Mouse (Mus musculus) forebrain, embryonic 13.5 days (tissue): ENCODE results near the gene Lamc1. TPM values are rescaled to one million over a fixed set of nuclear protein-coding genes. Genes with fewer than 3 reads are reported as not detected.
"Not testable (repeated sequence)": the region's sequence is repeated elsewhere in the genome, so short reads cannot be mapped to it uniquely, and the experiment has no call there.

Experiments
- ATAC-seq: fragments of 200-750 bp; cut with Nextera tagmentation; 2 replicates; pipeline ENCODE4 v1.8.0; 2017
- H3K27ac ChIP-seq: fragments of 300-500 bp; sonication (generic); 2 replicates; pipeline ENCODE4 v1.5.1; 2015; ENCODE audit warnings: inconsistent platforms, mild to moderate bottlenecking, moderate library complexity
- H3K27me3 ChIP-seq: fragments of 300-500 bp; sonication (generic); 2 replicates; pipeline ENCODE4 v1.6.1; 2015; ENCODE audit warnings: mild to moderate bottlenecking, inconsistent platforms
- H3K36me3 ChIP-seq: fragments of 300-500 bp; sonication (generic); 2 replicates; pipeline ENCODE4 v1.6.1; 2015; ENCODE audit warnings: mild to moderate bottlenecking, inconsistent platforms; ENCODE audit not compliant: poor library complexity, severe bottlenecking
- H3K4me1 ChIP-seq: fragments of 300-500 bp; sonication (generic); 2 replicates; pipeline ENCODE4 v1.6.1; 2015; ENCODE audit warnings: inconsistent platforms
- H3K4me2 ChIP-seq: fragments of 300-500 bp; sonication (generic); 2 replicates; pipeline ENCODE4 v1.6.1; 2015; ENCODE audit warnings: inconsistent platforms, mild to moderate bottlenecking, moderate library complexity
- H3K4me3 ChIP-seq: fragments of 300-500 bp; sonication (generic); 2 replicates; pipeline ENCODE4 v1.5.1; 2015; ENCODE audit warnings: mild to moderate bottlenecking, inconsistent platforms
- H3K9ac ChIP-seq: fragments of 300-500 bp; sonication (generic); 2 replicates; pipeline ENCODE4 v1.6.1; 2015; ENCODE audit warnings: mild to moderate bottlenecking, inconsistent platforms
- H3K9me3 ChIP-seq: fragments of 300-500 bp; sonication (generic); replicated peaks from 2 replicates; pipeline ENCODE4 v1.6.1; 2016; ENCODE audit warnings: inconsistent platforms
- WGBS: fragments of 180-500 bp; shearing (Covaris S2); methylation state at CpG from one replicate; pipeline ENCODE4 v1.1.7; 2015; 5-methylcytosine and 5-hydroxymethylcytosine counted together
- polyA plus RNA-seq: library from polyadenylated mRNA; unstranded; fragments of >200 nt; fragmentation: Nextera tagmentation; extraction: Ambion mirVana; gene quantifications from 2 replicates; pipeline ENCODE4 v1.2.1, GENCODE M21; 2015

The Lamc1 gene
- polyA plus RNA-seq, 1 experiment from 2014 or later: 11.8 TPM

DNA sequence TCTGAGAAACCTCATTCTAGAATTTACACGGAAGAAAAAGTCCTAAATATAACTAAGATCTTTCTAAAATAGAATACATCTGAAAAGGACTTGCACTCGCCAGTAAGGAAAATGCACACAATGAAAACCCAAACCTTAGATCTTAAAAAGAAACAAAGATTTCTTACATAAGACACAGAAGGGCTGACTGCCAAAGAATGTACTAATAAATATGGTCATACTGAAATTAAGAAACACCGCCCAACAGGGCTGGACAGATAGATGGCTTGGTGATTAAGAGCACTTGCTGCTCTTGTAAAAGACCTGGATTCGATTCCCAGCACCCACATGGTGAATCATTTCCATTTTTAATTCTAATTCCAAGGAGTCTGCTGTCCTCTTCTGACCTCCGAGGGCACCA is 22.4 kb downstream of the Lamc1 start:
- peaks cover 24% of the 10 kb centered on the region for H3K4me1 ChIP-seq
- 89% methylated on average over 5 of the region's 5 CpGs for WGBS

GRCm38 (mm10) chr1:153309310-153309709 is 23.3 kb downstream of the Lamc1 start:
- Histone ChIP-seq H3K27me3 (no peaks in the 10 kb centered on the region), H3K9me3 (no peaks in the 10 kb centered on the region), H3K4me1 (peaks cover 24% of the 10 kb centered on the region), H3K9ac (no peak overlapping the region), H3K27ac (no peak overlapping the region), H3K4me2 (no peak overlapping the region), H3K36me3 (no peaks in the 10 kb centered on the region), H3K4me3 (no peak overlapping the region)
- no peak for ATAC-seq
- 84% methylated on average over 4 of the region's 4 CpGs for WGBS

More for the DNA sequence above, 22.4 kb downstream of the Lamc1 start:
- no peaks in the 10 kb centered on the region for H3K9me3 ChIP-seq
- H3K27ac ChIP-seq: no peak overlapping the region
- H3K4me2 ChIP-seq: no peak overlapping the region
- ATAC-seq: no peak
- H3K27me3 ChIP-seq: no peaks in the 10 kb centered on the region
- no peaks in the 10 kb centered on the region for H3K36me3 ChIP-seq
- no peak overlapping the region for H3K4me3 ChIP-seq
- no peak overlapping the region for H3K9ac ChIP-seq

DNA sequence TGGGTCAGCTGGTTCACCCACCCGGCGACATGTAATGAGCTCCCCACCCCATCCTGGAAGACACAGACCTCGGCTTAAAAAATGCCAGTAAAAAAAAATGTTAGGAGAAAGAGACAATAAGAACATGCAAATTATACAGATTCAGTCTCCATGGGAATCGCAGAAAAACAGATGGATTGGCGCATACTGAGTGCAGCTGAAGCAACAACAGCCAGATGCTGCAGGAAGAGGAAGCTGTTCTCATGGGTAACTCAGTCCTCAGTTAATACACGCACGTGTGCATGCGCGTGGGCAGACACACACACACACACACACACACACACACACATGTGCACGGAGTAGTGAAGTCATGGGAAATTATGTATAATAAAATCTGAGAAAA is 23.7 kb downstream of the Lamc1 start:
- H3K4me3 ChIP-seq: no peak overlapping the region
- peak overlapping the region; percentile 60 for H3K27ac ChIP-seq
- H3K9me3 ChIP-seq: no peaks in the 10 kb centered on the region
- H3K4me2 ChIP-seq: no peak overlapping the region
- H3K4me1 ChIP-seq: peaks cover 24% of the 10 kb centered on the region
- no peaks in the 10 kb centered on the region for H3K27me3 ChIP-seq
- ATAC-seq: peak; percentile 75
- no peaks in the 10 kb centered on the region for H3K36me3 ChIP-seq
- no peak overlapping the region for H3K9ac ChIP-seq
- 62% methylated on average over 10 of the region's 10 CpGs for WGBS

DNA sequence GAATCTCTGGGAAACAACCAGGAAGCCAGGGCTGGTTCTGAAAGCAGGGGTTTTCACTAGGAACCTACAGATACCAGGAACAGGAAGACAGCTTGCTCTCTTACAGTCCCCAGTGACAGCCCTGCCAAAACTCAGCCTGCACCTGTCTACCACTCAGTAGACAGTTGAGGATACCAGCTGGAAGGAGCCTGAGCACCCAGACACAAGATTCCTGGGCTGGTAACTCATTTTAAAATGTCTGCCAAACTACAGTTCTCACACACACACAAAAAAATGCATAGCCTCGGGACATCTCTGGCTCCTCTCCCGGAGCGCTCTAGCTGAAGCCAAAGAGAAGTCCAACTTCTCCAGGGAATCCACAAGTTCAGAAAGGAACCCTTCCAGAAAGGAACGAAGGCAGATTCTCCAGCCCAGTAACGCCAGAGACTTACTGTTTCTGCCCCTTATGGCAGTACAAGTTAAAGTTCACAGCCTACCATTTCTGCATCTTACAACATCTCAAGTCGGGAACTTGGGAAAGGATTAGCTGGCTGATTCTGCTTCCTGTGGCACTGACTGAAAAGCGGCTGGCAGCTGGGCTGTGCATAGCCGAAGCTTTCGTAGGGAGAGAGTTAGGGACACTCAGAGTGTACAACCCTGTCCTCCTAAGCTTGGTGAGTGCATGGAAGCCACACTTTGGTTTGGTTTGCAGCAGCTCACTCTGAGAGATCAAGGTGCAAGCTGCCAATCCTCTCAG is 24.2 kb downstream of the Lamc1 start:
- Histone ChIP-seq H3K27me3 (no peaks in the 10 kb centered on the region), H3K9ac (no peak overlapping the region), H3K27ac (peak overlapping the region; percentile 60), H3K4me3 (no peak overlapping the region), H3K4me1 (peaks cover 24% of the 10 kb centered on the region), H3K4me2 (no peak overlapping the region), H3K36me3 (no peaks in the 10 kb centered on the region), H3K9me3 (no peaks in the 10 kb centered on the region)
- 67% methylated on average over 9 of the region's 9 CpGs for WGBS
- ATAC-seq: peak; percentile 71; the same call in 1 of the 2 replicates

DNA sequence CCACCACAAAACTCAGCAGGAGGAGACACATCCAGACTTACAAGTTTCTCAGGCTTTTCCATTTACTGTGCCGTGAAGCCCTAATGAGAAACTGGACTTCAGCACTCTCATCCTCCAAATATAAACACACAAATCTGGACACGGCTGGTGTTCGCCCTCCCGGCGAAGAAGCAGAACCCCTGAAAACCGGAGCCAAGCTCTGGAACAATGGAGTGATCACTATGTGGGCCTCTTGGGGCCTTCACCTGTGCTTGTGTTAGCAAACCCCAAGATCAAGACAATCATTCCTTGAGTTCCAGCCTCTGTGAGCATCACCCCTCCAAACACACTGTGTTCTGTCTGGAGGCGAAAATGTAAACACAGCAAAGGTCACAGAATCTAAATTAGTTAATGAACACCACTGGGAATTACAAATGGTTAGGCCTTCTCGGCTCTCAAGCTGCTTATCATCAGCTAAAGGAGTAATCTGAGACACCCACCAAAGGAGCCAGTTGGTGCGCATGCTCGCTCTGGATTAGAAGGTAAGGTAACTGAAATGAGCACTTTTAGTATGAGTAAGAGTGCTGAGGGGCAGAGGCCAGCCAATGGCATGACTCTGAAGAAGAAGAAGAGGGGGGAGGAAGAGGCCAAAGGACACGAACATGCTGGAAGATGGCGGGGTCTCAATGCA is 24.9 kb downstream of the Lamc1 start:
- ATAC-seq: 0 out of 2 replicates have a peak, but pooled peaks have one; percentile 6
- no peak overlapping the region for H3K4me3 ChIP-seq
- H3K9ac ChIP-seq: no peak overlapping the region
- H3K4me2 ChIP-seq: no peak overlapping the region
- peaks cover 24% of the 10 kb centered on the region for H3K4me1 ChIP-seq
- peak overlapping the region; percentile 60; the same call in 1 of the 2 replicates for H3K27ac ChIP-seq
- H3K36me3 ChIP-seq: no peaks in the 10 kb centered on the region
- H3K27me3 ChIP-seq: no peaks in the 10 kb centered on the region
- no peaks in the 10 kb centered on the region for H3K9me3 ChIP-seq
- 82% methylated on average over 12 of the region's 12 CpGs for WGBS

DNA sequence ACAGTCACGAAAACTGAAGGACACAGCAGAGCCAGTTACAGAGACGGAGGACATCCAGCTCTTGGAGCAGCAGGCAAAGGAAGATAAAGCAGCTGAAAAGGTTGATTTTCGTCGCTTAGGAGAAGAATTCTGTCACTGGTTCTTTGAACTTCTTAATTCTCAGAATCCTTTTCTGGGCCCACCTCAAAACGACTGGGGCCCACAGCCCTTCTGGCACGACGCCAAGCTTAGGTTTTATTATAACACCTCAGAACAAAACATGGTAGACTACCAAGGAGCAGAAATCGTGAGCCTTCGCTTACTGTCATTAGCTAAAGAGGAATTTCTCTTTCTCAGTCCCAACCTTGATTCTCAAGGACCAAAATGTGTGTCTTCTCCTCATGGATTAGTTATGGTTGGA is 26.9 kb downstream of the Lamc1 start:
- ATAC-seq, H3K4me3 ChIP-seq, H3K27ac ChIP-seq, H3K4me2 ChIP-seq, H3K27me3 ChIP-seq, H3K9ac ChIP-seq, H3K9me3 ChIP-seq, H3K36me3 ChIP-seq: not testable (repeated sequence)
- H3K4me1 ChIP-seq: peaks cover 24% of the 10 kb centered on the region
- 71% methylated on average over 9 of the region's 9 CpGs for WGBS

GRCm38 (mm10) chr1:153305249-153305648 is 27.3 kb downstream of the Lamc1 start:
- not testable (repeated sequence) for H3K4me2 ChIP-seq, ATAC-seq, H3K9me3 ChIP-seq, H3K27ac ChIP-seq, H3K36me3 ChIP-seq, H3K9ac ChIP-seq, H3K27me3 ChIP-seq, H3K4me3 ChIP-seq
- 95% methylated on average over 22 of the region's 22 CpGs for WGBS
- peaks cover 24% of the 10 kb centered on the region for H3K4me1 ChIP-seq

GRCm38 (mm10) chr1:153299436-153299835 is 33.1 kb downstream of the Lamc1 start:
- H3K4me2 ChIP-seq, H3K36me3 ChIP-seq, ATAC-seq, H3K9me3 ChIP-seq, H3K27ac ChIP-seq, H3K9ac ChIP-seq, H3K4me3 ChIP-seq, H3K27me3 ChIP-seq, H3K4me1 ChIP-seq: not testable (repeated sequence)
- WGBS: 91% methylated on average over 5 of the region's 5 CpGs

GRCm38 (mm10) chr1:153297774-153298363 is 34.7 kb downstream of the Lamc1 start:
- 61% methylated on average over 4 of the region's 4 CpGs for WGBS
- not testable (repeated sequence) for H3K27me3 ChIP-seq, H3K36me3 ChIP-seq, H3K4me2 ChIP-seq, H3K9me3 ChIP-seq, H3K4me1 ChIP-seq, H3K9ac ChIP-seq, ATAC-seq, H3K27ac ChIP-seq, H3K4me3 ChIP-seq

DNA sequence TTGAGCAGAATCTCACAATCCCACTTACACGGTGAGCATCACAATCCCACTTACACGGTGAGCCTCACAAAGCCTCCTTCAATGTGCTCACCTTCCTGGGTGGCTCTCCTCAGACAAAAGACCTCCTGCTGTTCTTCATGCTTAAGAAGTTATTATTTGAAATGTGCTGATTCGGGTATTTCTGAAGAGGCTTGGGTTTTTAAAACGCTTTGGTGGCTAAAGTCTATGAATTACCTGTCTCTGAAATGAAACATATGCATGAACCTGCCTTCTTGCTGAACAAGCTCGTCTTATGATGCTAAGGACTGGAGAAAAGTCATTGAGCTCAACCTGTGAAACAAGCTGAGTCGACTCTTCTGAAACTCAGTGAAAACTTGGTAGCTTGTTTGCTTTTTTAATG is 36.6 kb downstream of the Lamc1 start:
- Histone ChIP-seq H3K9me3 (no peaks in the 10 kb centered on the region), H3K9ac (no peak overlapping the region), H3K36me3 (no peaks in the 10 kb centered on the region), H3K27me3 (no peaks in the 10 kb centered on the region), H3K4me1 (peaks cover 10% of the 10 kb centered on the region), H3K4me3 (no peak overlapping the region), H3K27ac (no peak overlapping the region), H3K4me2 (no peak overlapping the region)
- ATAC-seq: no peak
- 41% methylated on average over 6 of the region's 6 CpGs for whole genome bisulfite sequencing

GRCm38 (mm10) chr1:153292892-153293291 is 39.7 kb downstream of the Lamc1 start:
- H3K36me3 ChIP-seq: no peaks in the 10 kb centered on the region
- H3K27ac ChIP-seq: no peak overlapping the region
- no peaks in the 10 kb centered on the region for H3K9me3 ChIP-seq
- no peak overlapping the region for H3K9ac ChIP-seq
- no peak overlapping the region for H3K4me3 ChIP-seq
- no peaks in the 10 kb centered on the region for H3K27me3 ChIP-seq
- 62% methylated on average over 5 of the region's 5 CpGs for WGBS
- ATAC-seq: no peak
- peaks cover 10% of the 10 kb centered on the region for H3K4me1 ChIP-seq
- no peak overlapping the region for H3K4me2 ChIP-seq

DNA sequence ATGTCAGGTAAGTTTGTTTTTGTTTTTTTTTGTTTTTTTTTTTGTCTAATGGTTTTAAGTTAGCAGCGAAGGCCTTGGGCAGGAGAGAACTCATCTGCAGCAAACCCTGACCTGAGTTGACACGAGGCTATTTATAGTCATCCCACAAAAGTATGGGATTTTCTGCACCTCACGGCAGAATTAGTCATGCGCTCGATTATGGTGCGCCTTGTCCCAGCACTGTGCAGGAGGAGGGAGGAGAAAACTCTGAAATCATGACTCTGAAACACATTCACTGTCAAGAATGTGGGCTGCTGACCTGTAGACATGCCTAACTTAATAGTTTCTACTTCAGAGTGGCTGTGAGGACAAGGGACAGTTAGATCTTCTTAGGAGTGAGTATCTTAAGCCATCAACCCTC is 40.4 kb downstream of the Lamc1 start:
- Histone ChIP-seq H3K4me1 (peaks cover 10% of the 10 kb centered on the region), H3K4me2 (no peak overlapping the region), H3K27me3 (no peaks in the 10 kb centered on the region), H3K27ac (no peak overlapping the region), H3K9ac (no peak overlapping the region), H3K9me3 (no peaks in the 10 kb centered on the region), H3K36me3 (no peaks in the 10 kb centered on the region), H3K4me3 (no peak overlapping the region)
- WGBS: 72% methylated on average over 6 of the region's 6 CpGs
- ATAC-seq: no peak
